Comparison of ENCODE assay signal across 21 mouse cellular contexts in genomic region chr6:4436874-4437273, GRCm38 (mm10).
A peak's percentile ranks its signal among the peaks of the same experiment; 100 is the strongest.
DNase-seq lines count a peak whose midpoint lies in the region; ATAC-seq and TF ChIP-seq lines count a peak whose summit lies in the region.
"Had no signal": no experiment of that assay in that cellular context is flagged by ENCODE, and none has a peak within 500 bp of the region (broad histone marks: within the 10 kb centered on the region; RNA-seq: fewer than 3 reads in every experiment).

No protein-coding gene starts in this region.

- no peak for DNase-seq in limb, embryonic 10.5 days (ENCODE audit: low spot score)
- no peak for DNase-seq in layer of hippocampus, adult 9-10 months (ENCODE audit: low spot score)
- DNase-seq in thymus, adult 2 months: no peak
- DNase-seq: adrenal gland, adult 8-10 months; B cell, adult 2 months; cerebellum, adult 11 months; cerebellum, adult 8-10 months; cerebellum, postnatal 14 days; embryo, embryonic 11 days; forebrain, postnatal 0 days; heart, adult 2 months had no signal

- H3K36me3 ChIP-seq in limb, embryonic 12.5 days: no peaks in the 10 kb centered on the region
- H3K36me3 ChIP-seq in limb, embryonic 10.5 days: no peaks in the 10 kb centered on the region
- no peaks in the 10 kb centered on the region for H3K36me3 ChIP-seq in embryonic facial prominence, embryonic 13.5 days
- H3K36me3 ChIP-seq in embryonic facial prominence, embryonic 15.5 days: no peaks in the 10 kb centered on the region
- H3K36me3 ChIP-seq in limb, embryonic 15.5 days: no peaks in the 10 kb centered on the region
- H3K36me3 ChIP-seq in thymus, adult 2 months (ENCODE audit: control insufficient read depth, insufficient read depth, low read length): no peaks in the 10 kb centered on the region
- H3K36me3 ChIP-seq: G1E; hindbrain, embryonic 15.5 days had no signal

- H3K9ac ChIP-seq in limb, embryonic 12.5 days (replicated peaks): no peak overlapping the region
- no peak overlapping the region; the same call in 1 of the 2 replicates for H3K9ac ChIP-seq in embryonic facial prominence, embryonic 13.5 days
- no peak overlapping the region for H3K9ac ChIP-seq in embryonic facial prominence, embryonic 15.5 days
- no peak overlapping the region for H3K9ac ChIP-seq in limb, embryonic 15.5 days
- H3K9ac ChIP-seq: forebrain, embryonic 13.5 days; forebrain, postnatal 0 days; hindbrain, embryonic 15.5 days had no signal

- H3K4me1 ChIP-seq in limb, embryonic 12.5 days (replicated peaks): no peaks in the 10 kb centered on the region; the same call in 1 of the 2 replicates
- H3K4me1 ChIP-seq in limb, embryonic 10.5 days: peaks cover 19% of the 10 kb centered on the region
- peaks cover 20% of the 10 kb centered on the region for H3K4me1 ChIP-seq in embryonic facial prominence, embryonic 13.5 days
- peaks cover 7% of the 10 kb centered on the region; the same call in 1 of the 2 replicates for H3K4me1 ChIP-seq in embryonic facial prominence, embryonic 15.5 days
- 0 out of 2 replicates have a peak, but pooled peaks cover 13% of the 10 kb centered on the region for H3K4me1 ChIP-seq in limb, embryonic 15.5 days
- no peaks in the 10 kb centered on the region for H3K4me1 ChIP-seq in thymus, adult 2 months (replicated peaks; ENCODE audit: control insufficient read depth, insufficient read depth, low read length)
- H3K4me1 ChIP-seq: forebrain, embryonic 13.5 days; hindbrain, embryonic 15.5 days had no signal

- no peaks in the 10 kb centered on the region for H3K9me3 ChIP-seq in limb, embryonic 12.5 days
- H3K9me3 ChIP-seq in limb, embryonic 10.5 days (replicated peaks): no peaks in the 10 kb centered on the region
- no peaks in the 10 kb centered on the region for H3K9me3 ChIP-seq in embryonic facial prominence, embryonic 13.5 days
- H3K9me3 ChIP-seq in embryonic facial prominence, embryonic 15.5 days (replicated peaks): no peaks in the 10 kb centered on the region
- H3K9me3 ChIP-seq in limb, embryonic 15.5 days: no peaks in the 10 kb centered on the region
- H3K9me3 ChIP-seq: forebrain, embryonic 13.5 days; G1E; hindbrain, embryonic 15.5 days had no signal

- H3K27me3 ChIP-seq in limb, embryonic 12.5 days: no peaks in the 10 kb centered on the region
- no peaks in the 10 kb centered on the region for H3K27me3 ChIP-seq in limb, embryonic 10.5 days (ENCODE audit: low read depth, poor library complexity, severe bottlenecking)
- no peaks in the 10 kb centered on the region for H3K27me3 ChIP-seq in embryonic facial prominence, embryonic 13.5 days
- no peaks in the 10 kb centered on the region for H3K27me3 ChIP-seq in embryonic facial prominence, embryonic 15.5 days
- no peaks in the 10 kb centered on the region for H3K27me3 ChIP-seq in limb, embryonic 15.5 days
- H3K27me3 ChIP-seq in thymus, adult 2 months (ENCODE audit: control insufficient read depth, insufficient read depth, low read length): no peaks in the 10 kb centered on the region
- H3K27me3 ChIP-seq: forebrain, embryonic 13.5 days; hindbrain, embryonic 15.5 days had no signal

- no peak for TF ChIP-seq POLR2A in thymus, adult 2 months (IDR thresholded peaks at IDR 0.05; ENCODE audit: control insufficient read depth, extremely low read depth, insufficient read depth, low read length, poor library complexity)

- peak overlapping the region; percentile 72 for H3K27ac ChIP-seq in limb, embryonic 12.5 days
- H3K27ac ChIP-seq in limb, embryonic 10.5 days: no peak overlapping the region
- peak overlapping the region; percentile 66 for H3K27ac ChIP-seq in embryonic facial prominence, embryonic 13.5 days
- peak overlapping the region; percentile 76 for H3K27ac ChIP-seq in embryonic facial prominence, embryonic 15.5 days (replicated peaks)
- peak overlapping the region; percentile 85 for H3K27ac ChIP-seq in limb, embryonic 15.5 days
- no peak overlapping the region for H3K27ac ChIP-seq in thymus, adult 2 months (ENCODE audit: control insufficient read depth, insufficient read depth, low read length)
- H3K27ac ChIP-seq: forebrain, embryonic 13.5 days; heart, adult 2 months; hindbrain, embryonic 15.5 days had no signal

- H3K4me3 ChIP-seq in limb, embryonic 12.5 days (replicated peaks): no peak overlapping the region
- no peak overlapping the region for H3K4me3 ChIP-seq in limb, embryonic 10.5 days
- no peak overlapping the region for H3K4me3 ChIP-seq in embryonic facial prominence, embryonic 13.5 days
- no peak overlapping the region for H3K4me3 ChIP-seq in embryonic facial prominence, embryonic 15.5 days (replicated peaks)
- H3K4me3 ChIP-seq in limb, embryonic 15.5 days: no peak overlapping the region
- no peak overlapping the region for H3K4me3 ChIP-seq in thymus, adult 2 months (ENCODE audit: control insufficient read depth, insufficient read depth, low read length)
- H3K4me3 ChIP-seq: forebrain, embryonic 13.5 days; heart, adult 2 months; hindbrain, embryonic 15.5 days had no signal

- 71% methylated on average over 1 of the region's 1 CpGs for WGBS in limb, embryonic 12.5 days
- 75% methylated on average over 1 of the region's 1 CpGs for WGBS in limb, embryonic 10.5 days
- WGBS in embryonic facial prominence, embryonic 13.5 days: 42% methylated on average over 1 of the region's 1 CpGs
- WGBS in embryonic facial prominence, embryonic 15.5 days: 53% methylated on average over 1 of the region's 1 CpGs
- 52% methylated on average over 1 of the region's 1 CpGs for WGBS in limb, embryonic 15.5 days
- WGBS in thymus, adult 2 months: 83% methylated on average over 1 of the region's 1 CpGs

- no peak for TF ChIP-seq CTCF in thymus, adult 2 months (IDR thresholded peaks at IDR 0.05; ENCODE audit: borderline replicate concordance, control insufficient read depth, extremely low read depth, insufficient read depth, low read length, poor library complexity)

- H3K4me2 ChIP-seq in limb, embryonic 12.5 days: no peak overlapping the region
- 0 out of 2 replicates have a peak overlapping the region, but pooled peaks have one; percentile 7 for H3K4me2 ChIP-seq in embryonic facial prominence, embryonic 13.5 days
- H3K4me2 ChIP-seq in embryonic facial prominence, embryonic 15.5 days (replicated peaks): no peak overlapping the region
- no peak overlapping the region for H3K4me2 ChIP-seq in limb, embryonic 15.5 days
- H3K4me2 ChIP-seq: forebrain, embryonic 13.5 days; heart, embryonic 11.5 days; hindbrain, embryonic 15.5 days had no signal

- no peak for ATAC-seq in limb, embryonic 12.5 days (ENCODE audit: insufficient number of reproducible peaks, insufficient read depth, low FRiP score, low TSS enrichment, low read depth)
- no peak for ATAC-seq in embryonic facial prominence, embryonic 13.5 days (ENCODE audit: insufficient number of reproducible peaks, insufficient read depth, low FRiP score, low TSS enrichment, low read depth)
- ATAC-seq in embryonic facial prominence, embryonic 15.5 days (ENCODE audit: insufficient number of reproducible peaks, low FRiP score, low TSS enrichment, low read depth): no peak
- peak; percentile 67; the same call in 1 of the 2 replicates for ATAC-seq in limb, embryonic 15.5 days (ENCODE audit: insufficient number of reproducible peaks, low FRiP score, low TSS enrichment, low read depth)
- ATAC-seq: CD4-positive, CD25-positive, alpha-beta regulatory T cell, adult 4 months; forebrain, embryonic 13.5 days; forebrain, postnatal 0 days; intestine, embryonic 16.5 days had no signal

Comparison
In these comparisons a context has a peak if more than half of its experiments do, and no peak if none do; other contexts are left out.
1. H3K27ac ChIP-seq: peak in limb, embryonic 12.5 days (single experiment), embryonic facial prominence, embryonic 13.5 days (single experiment), embryonic facial prominence, embryonic 15.5 days (single experiment) and limb, embryonic 15.5 days (single experiment); none in limb, embryonic 10.5 days (single experiment) and thymus, adult 2 months (single experiment).